Mouse (Mus musculus): ENCODE data around the gene Gdi2. TPM values are rescaled to one million over a fixed set of nuclear protein-coding genes. Genes with fewer than 3 reads are reported as not detected.

The Gdi2 gene
- polyA plus RNA-seq, 1 experiment from 2014 or later = 435 TPM

DNA sequence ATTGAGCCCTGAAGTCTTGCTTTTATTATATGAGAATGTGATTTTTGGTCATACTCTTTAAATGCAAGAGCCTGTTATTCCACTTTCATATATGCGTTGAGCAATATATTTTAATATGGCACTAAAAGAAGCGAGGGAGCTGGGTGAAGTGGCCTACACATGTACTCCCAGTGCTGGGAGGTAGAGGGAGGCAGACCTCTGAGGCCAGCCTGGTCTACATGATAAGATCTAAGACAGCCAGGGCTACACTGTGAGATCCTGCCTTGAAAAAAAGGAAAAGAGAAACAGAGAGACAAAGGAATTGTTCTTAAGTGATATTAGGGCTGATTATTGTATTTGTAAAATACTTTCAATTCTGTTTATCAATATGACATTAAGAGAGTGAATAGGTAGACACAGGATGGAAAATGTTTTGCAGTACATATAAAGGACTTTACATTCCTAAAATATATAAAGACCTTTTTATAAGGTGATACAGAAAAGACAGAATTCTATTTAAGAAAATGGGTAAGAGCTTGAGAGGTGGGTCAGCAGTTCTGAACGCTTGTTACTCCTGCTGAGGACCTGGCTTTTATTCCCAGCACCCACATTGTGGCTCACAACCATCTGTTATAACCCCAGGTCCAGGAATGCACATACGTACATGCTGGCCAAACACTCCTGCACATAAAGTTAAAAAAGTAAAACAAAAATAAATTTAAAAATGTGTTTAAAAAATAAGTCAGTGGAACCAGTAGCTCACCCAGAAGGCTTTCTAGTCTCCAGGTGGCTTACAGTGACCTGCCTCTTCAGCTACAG lies 6.4 kb downstream of the Gdi2 start:
- no peak overlapping the region for H3K4me3 ChIP-seq (ENCODE audit: low read length)
- 91% methylated on average over 4 of the region's 4 CpGs for WGBS
- no peak for ATAC-seq (ENCODE audit: low FRiP score, low TSS enrichment)
- H3K9me3 ChIP-seq (ENCODE audit: low read length) = no peaks in the 10 kb centered on the region
- H3K9ac ChIP-seq (replicated peaks; ENCODE audit: low read length) = no peak overlapping the region
- H3K36me3 ChIP-seq (ENCODE audit: insufficient read depth, low read length) = 0 out of 2 replicates have a peak, but pooled peaks cover 9% of the 10 kb centered on the region
- no peak overlapping the region for H3K27ac ChIP-seq (ENCODE audit: low read length)
- no peak overlapping the region for H3K4me2 ChIP-seq (replicated peaks; ENCODE audit: low read depth, low read length)
- H3K27me3 ChIP-seq (ENCODE audit: insufficient read depth, low read length) = no peaks in the 10 kb centered on the region
- peaks cover 19% of the 10 kb centered on the region for H3K4me1 ChIP-seq (ENCODE audit: insufficient read depth, low read length)

DNA sequence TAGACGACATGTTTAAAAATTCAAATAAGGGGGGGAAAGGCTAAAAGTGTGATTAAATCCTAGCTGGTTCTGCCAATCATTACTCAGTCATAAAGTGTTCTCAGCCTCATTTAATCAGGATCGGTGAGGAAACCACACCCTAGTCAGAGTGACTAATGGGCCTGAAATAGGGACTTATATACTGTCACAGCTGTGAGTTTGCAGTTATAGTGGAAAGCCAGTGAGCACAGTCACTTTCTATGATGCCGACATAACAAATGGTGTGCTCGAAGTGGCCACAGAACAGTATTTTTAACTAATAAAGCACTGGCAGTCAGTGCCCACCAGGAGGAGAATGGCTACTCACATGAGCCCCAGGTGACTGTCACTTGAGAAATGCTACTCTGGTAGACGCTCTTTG lies 7.1 kb downstream of the Gdi2 start:
- Histone ChIP-seq H3K27me3 (ENCODE audit: insufficient read depth, low read length) (no peaks in the 10 kb centered on the region), H3K4me1 (ENCODE audit: insufficient read depth, low read length) (peaks cover 13% of the 10 kb centered on the region), H3K4me3 (ENCODE audit: low read length) (no peak overlapping the region), H3K9ac (replicated peaks; ENCODE audit: low read length) (no peak overlapping the region), H3K36me3 (ENCODE audit: insufficient read depth, low read length) (peaks cover 11% of the 10 kb centered on the region; the same call in 1 of the 2 replicates), H3K4me2 (replicated peaks; ENCODE audit: low read depth, low read length) (no peak overlapping the region), H3K27ac (ENCODE audit: low read length) (no peak overlapping the region), H3K9me3 (ENCODE audit: low read length) (no peaks in the 10 kb centered on the region)
- 72% methylated on average over 5 of the region's 5 CpGs for WGBS
- no peak for ATAC-seq (ENCODE audit: low FRiP score, low TSS enrichment)

- no peak overlapping the region for H3K4me3 ChIP-seq (ENCODE audit: low read length)
- peaks cover 17% of the 10 kb centered on the region; the same call in 1 of the 2 replicates for H3K36me3 ChIP-seq (ENCODE audit: insufficient read depth, low read length)
- WGBS = 76% methylated on average over 3 of the region's 3 CpGs
- no peak overlapping the region for H3K27ac ChIP-seq (ENCODE audit: low read length)
- no peaks in the 10 kb centered on the region for H3K27me3 ChIP-seq (ENCODE audit: insufficient read depth, low read length)
- no peaks in the 10 kb centered on the region for H3K4me1 ChIP-seq (ENCODE audit: insufficient read depth, low read length)
- ATAC-seq (ENCODE audit: low FRiP score, low TSS enrichment) = no peak
- no peaks in the 10 kb centered on the region for H3K9me3 ChIP-seq (ENCODE audit: low read length)
- no peak overlapping the region for H3K9ac ChIP-seq (replicated peaks; ENCODE audit: low read length)
- no peak overlapping the region for H3K4me2 ChIP-seq (replicated peaks; ENCODE audit: low read depth, low read length)
Observed at GRCm38 (mm10) chr13:3547410-3547809, 9.5 kb downstream of the Gdi2 start.

GRCm38 (mm10) chr13:3547856-3548255 lies 10.0 kb downstream of the Gdi2 start:
- Histone ChIP-seq H3K36me3 (ENCODE audit: insufficient read depth, low read length) (peaks cover 21% of the 10 kb centered on the region), H3K4me2 (replicated peaks; ENCODE audit: low read depth, low read length) (no peak overlapping the region), H3K9me3 (ENCODE audit: low read length) (no peaks in the 10 kb centered on the region), H3K27ac (ENCODE audit: low read length) (no peak overlapping the region), H3K4me3 (ENCODE audit: low read length) (no peak overlapping the region), H3K27me3 (ENCODE audit: insufficient read depth, low read length) (no peaks in the 10 kb centered on the region), H3K4me1 (ENCODE audit: insufficient read depth, low read length) (no peaks in the 10 kb centered on the region), H3K9ac (replicated peaks; ENCODE audit: low read length) (no peak overlapping the region)
- 84% methylated on average over 6 of the region's 6 CpGs for WGBS
- no peak for ATAC-seq (ENCODE audit: low FRiP score, low TSS enrichment)

GRCm38 (mm10) chr13:3563130-3563529 lies 25.3 kb downstream of the Gdi2 start:
- ATAC-seq (ENCODE audit: low FRiP score, low TSS enrichment) = no peak
- no peaks in the 10 kb centered on the region for H3K4me1 ChIP-seq (ENCODE audit: insufficient read depth, low read length)
- no peak overlapping the region for H3K9ac ChIP-seq (replicated peaks; ENCODE audit: low read length)
- no peak overlapping the region for H3K4me2 ChIP-seq (replicated peaks; ENCODE audit: low read depth, low read length)
- no peak overlapping the region for H3K4me3 ChIP-seq (ENCODE audit: low read length)
- no peak overlapping the region for H3K27ac ChIP-seq (ENCODE audit: low read length)
- peaks cover 42% of the 10 kb centered on the region for H3K36me3 ChIP-seq (ENCODE audit: insufficient read depth, low read length)
- no peaks in the 10 kb centered on the region for H3K27me3 ChIP-seq (ENCODE audit: insufficient read depth, low read length)
- WGBS = 93% methylated on average over 1 of the region's 1 CpGs
- no peaks in the 10 kb centered on the region for H3K9me3 ChIP-seq (ENCODE audit: low read length)

- H3K27me3 ChIP-seq (ENCODE audit: insufficient read depth, low read length) = no peaks in the 10 kb centered on the region
- H3K36me3 ChIP-seq (ENCODE audit: insufficient read depth, low read length) = peaks cover 47% of the 10 kb centered on the region
- H3K9ac ChIP-seq (replicated peaks; ENCODE audit: low read length) = no peak overlapping the region
- H3K4me1 ChIP-seq (ENCODE audit: insufficient read depth, low read length) = no peaks in the 10 kb centered on the region
- H3K27ac ChIP-seq (ENCODE audit: low read length) = no peak overlapping the region
- no peak for ATAC-seq (ENCODE audit: low FRiP score, low TSS enrichment)
- WGBS = 90% methylated on average over 2 of the region's 2 CpGs
- no peak overlapping the region for H3K4me2 ChIP-seq (replicated peaks; ENCODE audit: low read depth, low read length)
- H3K9me3 ChIP-seq (ENCODE audit: low read length) = no peaks in the 10 kb centered on the region
- no peak overlapping the region for H3K4me3 ChIP-seq (ENCODE audit: low read length)
Observed at GRCm38 (mm10) chr13:3563953-3564352, 26.1 kb downstream of the Gdi2 start.

- H3K4me1 ChIP-seq (ENCODE audit: insufficient read depth, low read length) = no peaks in the 10 kb centered on the region
- no peak overlapping the region for H3K4me3 ChIP-seq (ENCODE audit: low read length)
- no peak for ATAC-seq (ENCODE audit: low FRiP score, low TSS enrichment)
- no peak overlapping the region for H3K9ac ChIP-seq (replicated peaks; ENCODE audit: low read length)
- no peaks in the 10 kb centered on the region for H3K27me3 ChIP-seq (ENCODE audit: insufficient read depth, low read length)
- H3K36me3 ChIP-seq (ENCODE audit: insufficient read depth, low read length) = peaks cover 39% of the 10 kb centered on the region
- no peak overlapping the region for H3K27ac ChIP-seq (ENCODE audit: low read length)
- H3K9me3 ChIP-seq (ENCODE audit: low read length) = no peaks in the 10 kb centered on the region
- H3K4me2 ChIP-seq (replicated peaks; ENCODE audit: low read depth, low read length) = no peak overlapping the region
- WGBS = 90% methylated on average over 3 of the region's 3 CpGs
Observed at GRCm38 (mm10) chr13:3590789-3591188, 52.9 kb downstream of the Gdi2 start.

DNA sequence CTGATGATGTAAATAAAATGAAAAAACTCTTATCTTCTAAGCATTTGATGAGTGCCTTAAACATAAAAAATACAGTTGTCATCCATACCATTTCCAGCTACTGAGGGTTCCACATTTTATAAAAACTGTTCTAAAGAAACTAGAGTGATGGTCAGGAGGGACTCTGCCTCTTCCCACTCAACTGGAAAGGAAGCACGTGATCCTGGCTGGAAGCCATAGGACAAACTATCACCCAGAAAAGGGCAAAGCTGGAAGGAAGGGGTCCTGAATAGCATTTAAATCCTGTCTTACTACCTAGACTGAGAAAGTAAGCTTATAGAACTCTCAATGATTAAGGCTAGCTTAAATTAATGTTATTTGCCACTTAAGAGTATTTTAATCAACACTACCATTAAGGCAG lies 56.4 kb downstream of the Gdi2 start:
- no peaks in the 10 kb centered on the region for H3K9me3 ChIP-seq (ENCODE audit: low read length)
- H3K36me3 ChIP-seq (ENCODE audit: insufficient read depth, low read length) = peaks cover 34% of the 10 kb centered on the region
- H3K4me2 ChIP-seq (replicated peaks; ENCODE audit: low read depth, low read length) = no peak overlapping the region
- no peak for ATAC-seq (ENCODE audit: low FRiP score, low TSS enrichment)
- no peaks in the 10 kb centered on the region for H3K27me3 ChIP-seq (ENCODE audit: insufficient read depth, low read length)
- H3K9ac ChIP-seq (replicated peaks; ENCODE audit: low read length) = no peak overlapping the region
- 83% methylated on average over 1 of the region's 1 CpGs for WGBS
- no peak overlapping the region for H3K27ac ChIP-seq (ENCODE audit: low read length)
- no peak overlapping the region for H3K4me3 ChIP-seq (ENCODE audit: low read length)
- no peaks in the 10 kb centered on the region for H3K4me1 ChIP-seq (ENCODE audit: insufficient read depth, low read length)

DNA sequence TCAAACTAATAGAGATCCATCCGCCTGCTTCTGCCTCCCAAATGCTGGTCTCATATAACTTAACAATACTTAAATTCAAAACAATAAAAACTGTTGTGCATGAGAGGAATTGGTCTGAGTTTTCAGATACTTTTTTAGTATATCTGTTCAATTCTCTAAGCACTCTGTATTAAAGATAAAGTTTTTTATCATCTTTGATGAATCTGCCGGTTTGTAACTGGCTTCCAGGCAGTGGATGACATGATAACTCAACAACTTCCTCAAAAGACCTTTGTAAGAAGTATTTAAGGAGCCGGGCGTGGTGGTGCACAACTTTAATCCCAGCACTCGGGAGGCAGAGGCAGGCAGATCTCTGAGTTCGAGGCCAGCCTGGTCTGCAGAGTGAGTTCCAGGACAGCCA lies 58.4 kb downstream of the Gdi2 start:
- no peak overlapping the region for H3K9ac ChIP-seq (replicated peaks; ENCODE audit: low read length)
- no peaks in the 10 kb centered on the region for H3K4me1 ChIP-seq (ENCODE audit: insufficient read depth, low read length)
- H3K4me3 ChIP-seq (ENCODE audit: low read length) = no peak overlapping the region
- H3K27me3 ChIP-seq (ENCODE audit: insufficient read depth, low read length) = no peaks in the 10 kb centered on the region
- peaks cover 25% of the 10 kb centered on the region for H3K36me3 ChIP-seq (ENCODE audit: insufficient read depth, low read length)
- no peak overlapping the region for H3K4me2 ChIP-seq (replicated peaks; ENCODE audit: low read depth, low read length)
- no peaks in the 10 kb centered on the region for H3K9me3 ChIP-seq (ENCODE audit: low read length)
- 95% methylated on average over 6 of the region's 6 CpGs for WGBS
- H3K27ac ChIP-seq (ENCODE audit: low read length) = no peak overlapping the region
- ATAC-seq (ENCODE audit: low FRiP score, low TSS enrichment) = no peak

DNA sequence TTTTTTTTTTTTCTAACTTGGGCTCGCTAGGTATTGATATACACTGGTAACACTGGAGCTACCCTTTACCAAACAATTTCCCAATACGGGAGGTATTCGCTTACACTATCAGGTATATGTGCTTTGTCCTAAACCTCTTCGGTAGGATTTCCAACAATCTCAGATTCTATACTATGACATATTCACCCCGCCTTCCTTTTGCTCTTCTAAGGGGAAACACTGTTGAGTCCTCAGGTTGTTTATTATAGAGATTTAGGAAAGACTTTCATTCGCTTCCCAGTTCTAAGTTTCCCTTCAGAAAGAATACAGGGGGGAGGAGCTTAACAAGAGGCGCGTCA lies 71.9 kb downstream of the Gdi2 start:
- H3K36me3 ChIP-seq (ENCODE audit: insufficient read depth, low read length) = no peaks in the 10 kb centered on the region
- WGBS = 17% methylated on average over 8 of the region's 8 CpGs
- no peaks in the 10 kb centered on the region; the same call in 1 of the 2 replicates for H3K27me3 ChIP-seq (ENCODE audit: insufficient read depth, low read length)
- ATAC-seq (ENCODE audit: low FRiP score, low TSS enrichment) = no peak
- H3K4me1 ChIP-seq (ENCODE audit: insufficient read depth, low read length) = 0 out of 2 replicates have a peak, but pooled peaks cover 2% of the 10 kb centered on the region
- H3K27ac ChIP-seq (ENCODE audit: low read length) = peak overlapping the region; percentile 88; the same call in 1 of the 2 replicates
- H3K4me3 ChIP-seq (ENCODE audit: low read length) = peak overlapping the region; percentile 96
- peak overlapping the region; percentile 88 for H3K9ac ChIP-seq (replicated peaks; ENCODE audit: low read length)
- H3K9me3 ChIP-seq (ENCODE audit: low read length) = peaks cover 6% of the 10 kb centered on the region; the same call in 1 of the 2 replicates
- peak overlapping the region; percentile 64 for H3K4me2 ChIP-seq (replicated peaks; ENCODE audit: low read depth, low read length)
